Mouse (Mus musculus) heart, postnatal 0 days (tissue): ENCODE results near the gene Zfp995. TPM values are rescaled to one million over a fixed set of nuclear protein-coding genes. Genes with fewer than 3 reads are reported as not detected.

Experiments used
- ATAC-seq: fragments of 200-750 bp; cut with Nextera tagmentation; 2 replicates; pipeline ENCODE4 v1.8.0; 2017; ENCODE audit warnings: low read depth, moderate number of reproducible peaks, moderate library complexity; ENCODE audit not compliant: insufficient read depth
- DNase-seq: peaks from one replicate; pipeline ENCODE4 v3.0.0-alpha.2; 2016; ENCODE audit warnings: low spot score
- H3K27ac ChIP-seq: fragments of 300-500 bp; sonication (generic); 2 replicates; pipeline ENCODE4 v1.5.1; 2014; ENCODE audit warnings: low read depth, mild to moderate bottlenecking
- H3K27me3 ChIP-seq: fragments of 300-500 bp; sonication (generic); 2 replicates; pipeline ENCODE4 v1.6.1; 2014; ENCODE audit warnings: low read length, mixed read lengths; ENCODE audit not compliant: control insufficient read depth, insufficient read depth
- H3K36me3 ChIP-seq: fragments of 300-500 bp; sonication (generic); replicated peaks from 2 replicates; pipeline ENCODE4 v1.6.1; 2014; ENCODE audit warnings: low read length, mixed read lengths; ENCODE audit not compliant: control insufficient read depth, insufficient read depth
- H3K4me1 ChIP-seq: fragments of 300-500 bp; sonication (generic); 2 replicates; pipeline ENCODE4 v1.6.1; 2014; ENCODE audit warnings: antibody characterized with exemption; ENCODE audit not compliant: control insufficient read depth, insufficient read depth
- H3K4me2 ChIP-seq: fragments of 300-500 bp; sonication (generic); 2 replicates; pipeline ENCODE4 v1.6.1; 2014; ENCODE audit warnings: low read depth, mild to moderate bottlenecking, low read length, moderate library complexity
- H3K4me3 ChIP-seq: fragments of 300-500 bp; sonication (generic); 2 replicates; pipeline ENCODE4 v1.5.1; 2014; ENCODE audit warnings: low read depth, low read length
- H3K9ac ChIP-seq: fragments of 300-500 bp; sonication (generic); replicated peaks from 2 replicates; pipeline ENCODE4 v1.6.1; 2014; ENCODE audit warnings: low read depth, low read length, mixed read lengths
- H3K9me3 ChIP-seq: fragments of 300-500 bp; sonication (generic); replicated peaks from 2 replicates; pipeline ENCODE4 v1.6.1; 2016; ENCODE audit warnings: low read length; ENCODE audit not compliant: control insufficient read depth
- CTCF ChIP-seq: IDR thresholded peaks from 2 replicates; pipeline ENCODE4 v1.5.1; 2016; ENCODE audit warnings: antibody characterized with exemption, control low read depth, low read depth
- EP300 ChIP-seq: IDR thresholded peaks from 2 replicates; pipeline ENCODE4 v1.6.1; 2016; ENCODE audit warnings: antibody characterized with exemption, low read depth
- WGBS: fragments of 180-500 bp; shearing (Covaris S2); extraction: QIAGEN DNeasy Blood & Tissue Kit; methylation state at CpG from one replicate; pipeline ENCODE4 v1.1.7; 2014; 5-methylcytosine and 5-hydroxymethylcytosine counted together
- polyA plus RNA-seq: library from polyadenylated mRNA; unstranded; fragments of >200 nt; fragmentation: Nextera tagmentation; extraction: Ambion mirVana; gene quantifications from 2 replicates; pipeline ENCODE4 v1.2.1, GENCODE M21; 2015
- total RNA-seq: library from RNA; depleted of rRNA; stranded (reverse); fragments of >200 nt; gene quantifications from 2 replicates; pipeline ENCODE4 v1.2.3, GENCODE M21; 2014; ENCODE audit warnings: low replicate concordance; rRNA removed

Zfp995 gene
- total and polyA plus RNA-seq, 2 experiments from 2014 or later, result 1.2 to 3.3 TPM

- ATAC-seq, result no peak
- Histone ChIP-seq H3K27ac (no peak overlapping the region), H3K4me1 (no peaks in the 10 kb centered on the region), H3K9me3 (no peaks in the 10 kb centered on the region), H3K9ac (no peak overlapping the region), H3K4me2 (no peak overlapping the region), H3K27me3 (no peaks in the 10 kb centered on the region), H3K4me3 (no peak overlapping the region), H3K36me3 (no peaks in the 10 kb centered on the region)
- TF ChIP-seq EP300, result no peak
- TF ChIP-seq CTCF, result 0 out of 2 replicates have a peak, but pooled peaks have one; percentile 12
- DNase-seq, result no peak
- WGBS, result 49% methylated on average over 2 of the region's 2 CpGs
These were observed 71.2 kb downstream of the Zfp995 start for GRCm38 (mm10) chr17:21838510-21838909.

Other genes with a start within 250 kb of the Zfp995 start
- gene Gm10226, start 218.1 kb downstream of the Zfp995 start, total RNA-seq, result not detected in 2 replicates
- 2.1 and 2.8 TPM in 2 replicates for gene Gm10226, start 218.1 kb downstream of the Zfp995 start, polyA plus RNA-seq
- gene Zfp760, start 202.2 kb downstream of the Zfp995 start, total RNA-seq, result 1.6 and 3.3 TPM in 2 replicates
- 2.8 and 3.0 TPM in 2 replicates for gene Zfp760, start 202.2 kb downstream of the Zfp995 start, polyA plus RNA-seq
- gene Zfp229, start 179.1 kb downstream of the Zfp995 start, total RNA-seq, result 0.93 and 5.3 TPM in 2 replicates
- gene Zfp229, start 179.1 kb downstream of the Zfp995 start, polyA plus RNA-seq, result 5.8 and 6.0 TPM in 2 replicates
- 0.39 and 0.69 TPM in 2 replicates for gene Zfp820, start 64.2 kb downstream of the Zfp995 start, total RNA-seq
- gene Zfp820, start 64.2 kb downstream of the Zfp995 start, polyA plus RNA-seq, result 2.9 and 3.3 TPM in 2 replicates
- gene Zfp942, start 52.5 kb upstream of the Zfp995 start, total RNA-seq, result 6.1 and 6.3 TPM in 2 replicates
- 8.1 TPM in 2 replicates for gene Zfp942, start 52.5 kb upstream of the Zfp995 start, polyA plus RNA-seq
- gene Zfp943, start 52.6 kb upstream of the Zfp995 start, total RNA-seq, result 12.8 and 14.1 TPM in 2 replicates
- 15.1 and 15.3 TPM in 2 replicates for gene Zfp943, start 52.6 kb upstream of the Zfp995 start, polyA plus RNA-seq